Comparison of ENCODE assay signal across 8 mouse cellular contexts in genomic region chr9:60275410-60276159, GRCm38 (mm10).
DNase-seq lines count a peak whose midpoint lies in the region.

No protein-coding gene starts in this region.

- intact Hi-C loops in heart, postnatal 36 days (cut with DNase I) = loop anchor here (1.0 kb wide), 1 partner anchor 30 kb away; no protein-coding TSS in a partner anchor

- DNase-seq in layer of hippocampus, adult 18-20 months (ENCODE audit: low spot score in 2 of 2) = peak; percentile 7 to 74
- DNase-seq in layer of hippocampus, postnatal 36 days = no peak
- DNase-seq in ZHBTc4 (ENCODE audit: low read depth, low spot score) = peak; percentile 27
- DNase-seq in embryo, embryonic 11 days = peak; percentile 62
- peak; percentile 24 for DNase-seq in layer of hippocampus, adult 9-11 months
- DNase-seq in retina, postnatal 1 day = peak; percentile 45
- DNase-seq in B cell, adult 2 months = no peak
- no peak for DNase-seq in heart, postnatal 36 days

Comparison
In these comparisons a context has a peak if more than half of its experiments do, and no peak if none do; other contexts are left out.
1. DNase-seq: peak in layer of hippocampus, adult 18-20 months (2 of 2), ZHBTc4 (single experiment), embryo, embryonic 11 days (single experiment), layer of hippocampus, adult 9-11 months (single experiment) and retina, postnatal 1 day (single experiment); none in layer of hippocampus, postnatal 36 days (0 of 2), B cell, adult 2 months (0 of 2) and heart, postnatal 36 days (0 of 2).